Mouse (Mus musculus) kidney, postnatal 0 days (tissue): Measurements from ENCODE around the gene 1700012A03Rik. TPM values are rescaled to one million over a fixed set of nuclear protein-coding genes. Genes with fewer than 3 reads are reported as not detected.

Experiments
- ATAC-seq: fragments of 200-750 bp; cut with Nextera tagmentation; replicated peaks from 2 replicates; pipeline ENCODE4 v1.8.0; 2017; ENCODE audit warnings: low read depth, moderate number of reproducible peaks, moderate TSS enrichment, moderate library complexity; ENCODE audit not compliant: low FRiP score
- DNase-seq: peaks from one replicate; pipeline ENCODE4 v3.0.0-alpha.2; 2016; ENCODE audit warnings: low spot score
- H3K27ac ChIP-seq: fragments of 300-500 bp; sonication (generic); 2 replicates; pipeline ENCODE4 v1.5.1; 2014; ENCODE audit warnings: mild to moderate bottlenecking
- H3K27me3 ChIP-seq: fragments of 300-500 bp; sonication (generic); 2 replicates; pipeline ENCODE4 v1.6.1; 2014; ENCODE audit warnings: low read length, mixed read lengths; ENCODE audit not compliant: insufficient read depth
- H3K36me3 ChIP-seq: fragments of 300-500 bp; sonication (generic); 2 replicates; pipeline ENCODE4 v1.6.1; 2014; ENCODE audit warnings: low read length, mixed read lengths; ENCODE audit not compliant: insufficient read depth
- H3K4me1 ChIP-seq: fragments of 300-500 bp; sonication (generic); replicated peaks from 2 replicates; pipeline ENCODE4 v1.6.1; 2014; ENCODE audit warnings: antibody characterized with exemption, low read length, mixed read lengths; ENCODE audit not compliant: insufficient read depth
- H3K4me2 ChIP-seq: fragments of 300-500 bp; sonication (generic); 2 replicates; pipeline ENCODE4 v1.6.1; 2014; ENCODE audit warnings: mild to moderate bottlenecking, low read length, moderate library complexity, mixed read lengths
- H3K4me3 ChIP-seq: fragments of 300-500 bp; sonication (generic); replicated peaks from 2 replicates; pipeline ENCODE4 v1.5.1; 2014; ENCODE audit warnings: low read depth, low read length
- H3K9ac ChIP-seq: fragments of 300-500 bp; sonication (generic); 2 replicates; pipeline ENCODE4 v1.6.1; 2014; ENCODE audit warnings: low read depth, low read length
- H3K9me3 ChIP-seq: fragments of 300-500 bp; sonication (generic); replicated peaks from 2 replicates; pipeline ENCODE4 v1.6.1; 2016; ENCODE audit warnings: low read length, inconsistent platforms, mixed read lengths
- CTCF ChIP-seq: IDR thresholded peaks from 2 replicates; pipeline ENCODE4 v1.5.1; 2016; ENCODE audit warnings: antibody characterized with exemption, low read depth, mild to moderate bottlenecking, moderate library complexity
- WGBS: fragments of 180-500 bp; shearing (Covaris S2); extraction: QIAGEN DNeasy Blood & Tissue Kit; methylation state at CpG from one replicate; pipeline ENCODE4 v1.1.7; 2014; 5-methylcytosine and 5-hydroxymethylcytosine counted together
- polyA plus RNA-seq: library from polyadenylated mRNA; unstranded; fragments of >200 nt; fragmentation: Nextera tagmentation; extraction: Ambion mirVana; gene quantifications from 2 replicates; pipeline ENCODE4 v1.2.1, GENCODE M21; 2015

The 1700012A03Rik gene
- polyA plus RNA-seq, 1 experiment from 2014 or later: not detected

DNA sequence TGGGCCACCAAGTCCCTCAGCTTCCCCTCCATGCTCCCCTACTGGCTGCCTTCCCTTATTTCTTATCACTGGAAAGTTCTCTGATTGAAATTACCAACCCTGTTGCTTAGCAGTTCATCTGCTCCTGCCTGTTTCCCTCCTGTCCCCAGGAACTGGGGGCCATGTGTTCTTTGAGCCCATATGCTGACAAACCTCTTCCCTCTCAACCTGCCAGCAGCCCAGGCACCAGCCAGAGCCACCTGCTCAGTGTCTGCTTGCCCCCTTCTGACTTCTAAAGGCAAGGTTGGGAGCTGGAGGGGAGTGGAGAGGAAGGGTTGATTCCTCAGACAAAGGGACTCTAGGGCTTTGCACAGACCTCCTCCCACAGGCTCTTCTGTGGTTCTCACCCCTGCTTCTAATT is 4.7 kb upstream of the 1700012A03Rik start:
- Histone ChIP-seq H3K27me3 (no peaks in the 10 kb centered on the region), H3K4me2 (no peak overlapping the region), H3K4me1 (no peaks in the 10 kb centered on the region), H3K27ac (no peak overlapping the region), H3K9me3 (no peaks in the 10 kb centered on the region), H3K4me3 (no peak overlapping the region), H3K36me3 (no peaks in the 10 kb centered on the region), H3K9ac (no peak overlapping the region)
- no peak for TF ChIP-seq CTCF
- DNase-seq (no peak), ATAC-seq (no peak)

DNA sequence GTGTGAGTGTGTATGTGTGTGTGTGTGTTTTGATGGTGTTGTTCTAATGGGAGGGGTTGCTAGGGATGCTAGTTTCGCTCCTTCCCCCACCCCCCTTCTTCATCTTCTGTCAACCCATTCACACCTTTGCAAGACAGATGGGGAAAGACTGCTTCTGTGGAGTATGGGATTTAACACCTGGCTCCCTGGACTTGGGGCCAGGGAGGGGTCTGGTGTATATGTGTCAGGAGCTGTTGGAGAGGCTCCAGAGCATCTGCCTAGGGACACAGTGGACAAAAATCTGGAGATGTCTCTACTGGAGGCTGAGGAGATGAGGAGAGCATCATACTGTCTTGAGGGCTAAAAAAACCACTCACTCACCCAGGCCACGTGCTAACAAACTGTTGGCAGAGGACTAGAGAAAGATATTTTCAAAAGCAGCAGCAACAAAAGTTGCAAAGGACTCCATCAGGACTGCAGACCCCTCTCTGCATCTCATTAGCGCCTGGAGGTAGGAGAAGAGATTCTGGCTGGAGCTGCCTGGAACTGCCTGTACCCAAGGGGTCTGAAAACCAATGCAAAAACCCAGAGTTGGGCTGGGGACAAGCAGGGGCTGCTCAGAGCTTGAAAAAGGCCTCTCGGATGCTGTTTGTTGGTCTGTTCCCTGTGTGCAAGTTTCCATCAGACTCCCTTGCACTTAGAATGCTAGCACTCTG is 643 bp upstream of the 1700012A03Rik start:
- Histone ChIP-seq H3K27me3 (no peaks in the 10 kb centered on the region), H3K36me3 (no peaks in the 10 kb centered on the region), H3K27ac (no peak overlapping the region), H3K4me2 (no peak overlapping the region), H3K9me3 (no peaks in the 10 kb centered on the region), H3K9ac (no peak overlapping the region), H3K4me1 (no peaks in the 10 kb centered on the region), H3K4me3 (no peak overlapping the region)
- DNase-seq (no peak), ATAC-seq (no peak)
- 51% methylated on average over 4 of the region's 4 CpGs for WGBS
- TF ChIP-seq CTCF: no peak

DNA sequence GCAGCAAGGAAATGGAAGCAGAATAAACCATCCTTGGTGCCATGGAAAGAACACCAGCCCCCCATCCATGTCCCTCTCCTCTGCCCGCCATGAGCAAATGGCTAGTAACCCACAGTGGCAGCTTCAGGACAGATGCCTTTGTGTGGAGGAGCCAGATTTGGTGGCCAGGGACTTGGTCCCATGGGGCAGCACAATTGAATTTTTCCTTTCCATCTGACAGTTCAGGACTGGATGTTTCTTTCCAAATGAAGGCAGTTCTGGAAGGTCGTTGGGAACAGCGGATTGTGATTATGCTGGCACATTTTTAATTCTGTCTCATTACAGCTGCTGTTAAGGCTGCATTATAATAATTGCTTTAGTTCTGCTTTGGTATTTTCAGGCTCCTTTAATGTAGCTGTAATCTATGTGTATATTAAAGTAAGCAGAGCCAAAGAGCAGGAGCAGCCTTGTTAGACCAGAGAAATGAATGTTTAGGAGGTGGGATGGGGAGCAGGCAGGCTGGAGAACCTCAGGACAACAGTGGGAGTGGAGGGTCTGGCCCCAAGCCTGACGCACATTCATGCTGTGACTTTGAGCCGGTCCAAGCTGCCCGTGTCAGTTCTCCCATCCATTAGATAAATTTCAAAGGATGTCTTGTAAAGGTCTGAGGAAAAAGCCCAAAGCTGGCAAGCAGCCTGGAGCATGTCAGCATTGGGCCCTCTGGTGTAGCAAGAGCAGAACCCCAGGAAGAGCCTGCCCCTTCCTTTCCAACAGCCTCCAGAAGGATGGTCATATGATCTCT is 2.3 kb downstream of the 1700012A03Rik start:
- Histone ChIP-seq H3K9me3 (no peaks in the 10 kb centered on the region), H3K27me3 (no peaks in the 10 kb centered on the region), H3K9ac (no peak overlapping the region), H3K4me3 (no peak overlapping the region), H3K27ac (no peak overlapping the region), H3K4me1 (no peaks in the 10 kb centered on the region), H3K36me3 (no peaks in the 10 kb centered on the region), H3K4me2 (no peak overlapping the region)
- DNase-seq (peak; percentile 4), ATAC-seq (no peak)
- no peak for TF ChIP-seq CTCF
- 80% methylated on average over 6 of the region's 6 CpGs for WGBS

DNA sequence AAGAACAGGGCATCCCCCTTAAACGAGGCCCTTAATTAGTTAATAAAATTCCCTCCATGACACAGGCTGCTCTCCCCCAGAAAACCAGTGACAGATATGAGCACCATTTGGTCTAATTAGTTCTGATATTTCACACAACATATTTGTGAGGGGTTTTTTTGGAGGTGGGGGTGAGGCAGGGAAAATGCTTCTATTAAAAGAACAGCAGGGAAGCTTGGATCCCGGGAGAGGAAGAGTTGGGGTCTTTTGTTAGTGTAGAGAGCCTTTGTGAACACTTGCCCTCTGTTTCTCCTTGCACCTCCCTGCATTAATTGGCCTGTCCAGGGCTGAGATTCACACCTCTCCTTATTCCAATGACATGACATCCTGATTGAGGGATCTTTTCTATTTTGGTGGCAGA is 6.5 kb downstream of the 1700012A03Rik start:
- no peaks in the 10 kb centered on the region for H3K4me1 ChIP-seq
- TF ChIP-seq CTCF: no peak
- no peak overlapping the region for H3K4me2 ChIP-seq
- 32% methylated on average over 2 of the region's 2 CpGs for WGBS
- no peak overlapping the region for H3K27ac ChIP-seq
- no peak overlapping the region for H3K9ac ChIP-seq
- no peaks in the 10 kb centered on the region for H3K36me3 ChIP-seq
- no peak overlapping the region for H3K4me3 ChIP-seq
- DNase-seq (no peak), ATAC-seq (no peak)
- H3K9me3 ChIP-seq: no peaks in the 10 kb centered on the region
- no peaks in the 10 kb centered on the region for H3K27me3 ChIP-seq

DNA sequence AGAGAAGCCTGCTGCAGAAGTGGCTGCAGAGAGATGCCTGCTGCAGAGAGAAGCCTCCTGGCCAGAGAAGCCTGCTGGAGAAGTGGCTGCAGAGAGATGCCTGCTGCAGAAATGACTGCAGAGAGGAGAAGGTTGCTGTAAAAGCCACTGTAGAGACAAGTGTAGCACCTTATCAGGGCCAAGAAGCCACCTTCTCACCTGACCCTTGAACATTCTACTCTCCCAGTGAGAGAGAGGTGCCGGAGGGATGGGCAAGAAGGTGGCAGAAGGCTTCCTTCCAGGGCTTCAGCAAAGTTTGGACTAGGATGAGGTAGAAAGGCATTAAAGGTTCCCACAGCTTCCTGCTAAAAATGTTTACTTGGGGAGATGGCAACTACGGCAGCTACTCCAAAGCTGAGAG is 8.5 kb downstream of the 1700012A03Rik start:
- Histone ChIP-seq H3K4me1 (no peaks in the 10 kb centered on the region), H3K9me3 (no peaks in the 10 kb centered on the region), H3K27ac (no peak overlapping the region), H3K4me3 (no peak overlapping the region), H3K4me2 (no peak overlapping the region), H3K36me3 (no peaks in the 10 kb centered on the region), H3K9ac (no peak overlapping the region), H3K27me3 (no peaks in the 10 kb centered on the region)
- 90% methylated on average over 2 of the region's 2 CpGs for WGBS
- no peak for TF ChIP-seq CTCF
- DNase-seq: no peak
- no peak for ATAC-seq

DNA sequence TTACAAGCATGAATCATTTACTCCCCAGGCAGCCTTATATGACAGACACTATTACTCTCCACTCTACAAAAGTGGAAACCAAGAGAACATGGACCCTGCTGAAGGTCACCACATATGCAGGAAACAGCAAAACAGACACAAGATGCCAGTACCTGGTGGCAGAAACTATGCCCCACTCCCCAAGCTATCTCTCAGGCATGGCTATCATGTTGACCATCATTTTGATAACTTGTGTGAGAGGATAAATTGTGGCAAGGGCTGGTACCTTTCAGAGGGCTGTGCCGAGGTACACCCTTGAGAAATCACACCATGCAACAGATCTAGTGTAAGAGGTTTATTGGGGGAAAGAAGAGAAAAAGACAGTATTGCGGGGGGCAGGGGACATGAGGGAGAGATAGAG is 10.6 kb downstream of the 1700012A03Rik start:
- H3K27me3 ChIP-seq: no peaks in the 10 kb centered on the region
- no peak overlapping the region for H3K27ac ChIP-seq
- 85% methylated on average over 2 of the region's 2 CpGs for WGBS
- DNase-seq: no peak
- no peaks in the 10 kb centered on the region for H3K9me3 ChIP-seq
- no peak overlapping the region for H3K4me2 ChIP-seq
- no peaks in the 10 kb centered on the region for H3K4me1 ChIP-seq
- no peak overlapping the region for H3K4me3 ChIP-seq
- H3K9ac ChIP-seq: no peak overlapping the region
- TF ChIP-seq CTCF: no peak
- no peak for ATAC-seq
- no peaks in the 10 kb centered on the region for H3K36me3 ChIP-seq
